Mouse (Mus musculus): ENCODE measurements at regions not wholly inside any gene's neighbourhood (a gene's known extent, or its start where the extent isn't known, plus 50 kb on each side); places are given as distances from the start of the nearest gene placed in this dataset.
A peak's percentile ranks its signal among the peaks of the same experiment; 100 is the strongest.

DNA sequence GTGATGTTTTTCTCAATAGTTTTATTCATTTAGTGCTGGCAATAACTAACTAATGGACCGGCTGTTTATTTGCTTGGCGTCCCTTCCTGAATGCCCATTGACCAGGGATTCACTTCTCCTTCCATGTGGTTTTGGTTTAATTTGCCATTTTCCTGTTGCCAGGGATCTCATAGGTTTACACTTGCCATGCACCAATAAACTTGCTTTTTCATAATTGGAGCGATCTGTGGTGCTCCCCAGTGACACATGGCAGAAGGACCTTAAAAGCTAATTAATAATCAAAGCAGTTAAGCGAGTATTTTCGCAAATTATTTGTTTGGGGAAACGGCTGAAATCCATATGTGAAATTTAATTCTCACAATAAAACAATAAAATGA, 245.2 kb upstream of the Itga1 start:
- TF ChIP-seq POLR2AphosphoS5 (IDR thresholded peaks at IDR 0.05; ENCODE audit: insufficient replicate concordance, low read depth, low read length) (no peak), GATA1 (IDR thresholded peaks at IDR 0.05; ENCODE audit: borderline replicate concordance, low read length) (no peak), CTCF (IDR thresholded peaks at IDR 0.05; ENCODE audit: low read depth, low read length) (no peak), TAL1 (conservative IDR thresholded peaks at IDR 0.05; ENCODE audit: low read depth, low read length) (no peak)
- no peak for ATAC-seq (ENCODE audit: extremely low read depth, insufficient number of reproducible peaks, low FRiP score, poor library complexity, severe bottlenecking)
- no peaks in the 10 kb centered on the region for H3K36me3 ChIP-seq (replicated peaks)
- H3K9me3 ChIP-seq (replicated peaks), result 0 out of 2 replicates have a peak, but pooled peaks cover 3% of the 10 kb centered on the region
- no peak for DNase-seq (ENCODE audit: low spot score)
- H3K27me3 ChIP-seq (ENCODE audit: insufficient read depth, low read length), result no peaks in the 10 kb centered on the region
- no peak overlapping the region for H3K4me3 ChIP-seq (ENCODE audit: low read depth, low read length)
- no peaks in the 10 kb centered on the region for H3K4me1 ChIP-seq (ENCODE audit: insufficient read depth, low read depth, low read length)

DNA sequence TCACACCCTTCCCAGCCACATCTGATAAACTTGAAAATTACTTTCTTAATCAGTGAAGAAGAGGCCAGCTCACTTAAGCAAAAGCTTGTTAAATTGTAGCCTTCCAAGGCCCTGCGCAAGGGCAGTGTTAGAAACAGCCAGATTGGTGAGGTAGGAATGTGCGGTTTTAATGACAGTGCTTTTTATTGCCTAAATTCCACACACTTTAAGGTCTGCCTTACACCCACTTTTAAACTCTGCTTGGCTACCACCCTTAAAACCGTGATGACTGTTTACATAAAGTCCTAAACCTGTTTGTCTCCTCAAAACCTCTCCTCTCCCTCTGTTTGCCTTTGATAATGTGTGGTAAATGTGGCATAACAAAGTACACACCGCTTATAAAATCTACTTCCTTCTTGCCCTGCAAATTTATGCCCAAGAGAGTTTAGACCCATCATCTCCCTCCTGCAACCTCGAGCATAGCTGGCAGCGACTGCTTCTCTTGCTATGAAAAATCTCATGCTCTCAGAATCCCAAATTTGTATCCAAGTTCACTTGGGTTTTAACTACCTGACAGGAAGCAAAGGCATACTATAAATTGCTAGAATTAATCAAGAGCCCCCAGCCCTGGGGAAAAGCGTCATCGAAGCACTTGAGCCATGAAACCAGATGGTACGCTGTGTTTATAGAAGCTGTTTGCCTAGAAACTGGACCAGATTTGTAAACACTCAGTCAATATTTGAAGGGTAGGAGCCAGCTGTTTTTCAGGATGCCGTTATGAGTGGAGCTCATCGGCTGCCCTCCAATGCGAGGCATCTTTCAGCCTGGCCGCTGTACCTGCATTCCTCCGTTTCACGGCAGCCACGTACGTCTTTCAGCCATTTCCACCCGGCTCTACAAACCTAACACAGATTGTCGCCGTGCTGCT, 244.6 kb upstream of the Itga1 start:
- Histone ChIP-seq H3K4me1 (ENCODE audit: insufficient read depth, low read depth, low read length) (no peaks in the 10 kb centered on the region), H3K27me3 (ENCODE audit: insufficient read depth, low read length) (no peaks in the 10 kb centered on the region), H3K4me3 (ENCODE audit: low read depth, low read length) (no peak overlapping the region), H3K36me3 (replicated peaks) (no peaks in the 10 kb centered on the region), H3K9me3 (replicated peaks) (0 out of 2 replicates have a peak, but pooled peaks cover 3% of the 10 kb centered on the region)
- TF ChIP-seq CTCF (IDR thresholded peaks at IDR 0.05; ENCODE audit: low read depth, low read length) (no peak), POLR2AphosphoS5 (IDR thresholded peaks at IDR 0.05; ENCODE audit: insufficient replicate concordance, low read depth, low read length) (no peak), GATA1 (IDR thresholded peaks at IDR 0.05; ENCODE audit: borderline replicate concordance, low read length) (no peak), GATA2 (IDR thresholded peaks at IDR 0.05; ENCODE audit: borderline replicate concordance, low read depth, low read length) (no peak), TAL1 (conservative IDR thresholded peaks at IDR 0.05; ENCODE audit: low read depth, low read length) (no peak)
- no peak for ATAC-seq (ENCODE audit: extremely low read depth, insufficient number of reproducible peaks, low FRiP score, poor library complexity, severe bottlenecking)
- DNase-seq (ENCODE audit: low spot score), result no peak

DNA sequence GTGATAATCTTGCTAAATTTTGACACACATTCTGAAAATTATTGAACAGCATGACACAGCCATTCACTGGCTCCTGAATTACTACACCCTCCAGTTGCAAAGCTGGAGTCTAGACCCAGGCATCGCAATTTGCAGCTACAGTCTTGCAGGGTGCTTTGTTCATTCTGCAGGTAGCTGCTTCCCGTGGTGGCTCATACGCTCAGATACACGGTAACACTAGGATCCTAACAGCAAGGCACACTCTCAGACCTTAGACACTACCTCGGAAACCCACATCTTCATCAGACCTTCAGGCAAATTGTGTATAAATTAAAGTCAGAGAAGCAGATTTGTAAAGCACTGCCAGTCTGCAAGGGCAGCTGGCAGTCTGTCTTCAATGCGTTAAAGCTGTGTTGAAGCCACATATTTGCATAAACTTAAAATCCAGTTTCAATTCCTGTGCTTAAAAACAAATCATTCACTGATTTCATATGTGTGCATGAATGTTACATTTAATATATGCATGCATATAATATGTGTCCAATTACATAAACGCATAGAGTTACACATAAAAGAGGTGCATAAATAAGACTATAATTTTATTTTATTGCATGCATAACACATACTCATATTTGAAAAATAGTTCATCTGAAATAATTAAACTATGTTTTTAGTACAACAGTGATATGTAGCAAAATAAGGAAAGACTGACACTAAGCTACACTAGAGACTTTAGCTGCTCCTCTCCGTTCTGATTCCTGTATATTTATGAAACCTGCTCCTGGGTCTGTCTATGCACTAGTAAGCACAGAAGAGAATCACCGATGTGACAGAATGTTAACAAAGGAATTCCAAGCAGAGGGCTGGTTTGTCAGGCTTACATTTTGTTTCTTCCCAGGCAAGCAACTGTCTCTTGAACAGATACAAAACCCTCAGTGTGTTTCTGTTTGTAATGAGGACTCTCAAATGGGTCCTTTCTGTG, 227.5 kb upstream of the Itga1 start:
- no peaks in the 10 kb centered on the region for H3K4me1 ChIP-seq (ENCODE audit: insufficient read depth, low read depth, low read length)
- H3K36me3 ChIP-seq (replicated peaks), result no peaks in the 10 kb centered on the region
- H3K9me3 ChIP-seq (replicated peaks), result peaks cover 10% of the 10 kb centered on the region
- H3K27me3 ChIP-seq (ENCODE audit: insufficient read depth, low read length), result no peaks in the 10 kb centered on the region
- H3K4me3 ChIP-seq (ENCODE audit: low read depth, low read length), result no peak overlapping the region
- DNase-seq (ENCODE audit: low spot score), result no peak
- ATAC-seq (ENCODE audit: extremely low read depth, insufficient number of reproducible peaks, low FRiP score, poor library complexity, severe bottlenecking), result no peak
- TF ChIP-seq CTCF (IDR thresholded peaks at IDR 0.05; ENCODE audit: low read depth, low read length) (no peak), GATA2 (IDR thresholded peaks at IDR 0.05; ENCODE audit: borderline replicate concordance, low read depth, low read length) (no peak), POLR2AphosphoS5 (IDR thresholded peaks at IDR 0.05; ENCODE audit: insufficient replicate concordance, low read depth, low read length) (no peak), GATA1 (IDR thresholded peaks at IDR 0.05; ENCODE audit: borderline replicate concordance, low read length) (no peak), TAL1 (conservative IDR thresholded peaks at IDR 0.05; ENCODE audit: low read depth, low read length) (no peak)

DNA sequence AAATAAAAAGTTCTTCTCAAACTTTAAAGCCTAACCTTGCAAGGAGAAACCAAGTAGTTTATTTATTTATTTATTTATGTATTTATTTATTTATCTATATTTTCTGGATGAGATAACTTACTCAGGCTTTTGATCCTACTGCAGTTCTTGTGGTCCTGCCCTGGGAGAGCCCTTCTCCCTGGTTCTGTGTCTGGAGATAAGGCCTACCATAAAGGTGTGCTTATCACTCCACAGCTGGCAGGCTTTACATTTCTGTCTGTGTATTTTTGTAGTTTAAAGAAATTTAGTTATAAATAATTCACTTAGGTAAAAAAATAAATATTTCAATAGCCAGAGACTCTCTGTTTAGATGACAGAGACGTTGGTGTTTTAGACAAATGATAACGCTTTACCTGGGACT, 224.5 kb upstream of the Itga1 start:
- ATAC-seq (ENCODE audit: extremely low read depth, insufficient number of reproducible peaks, low FRiP score, poor library complexity, severe bottlenecking), result peak; percentile 45; the same call in 1 of the 2 replicates
- Histone ChIP-seq H3K36me3 (replicated peaks) (no peaks in the 10 kb centered on the region), H3K4me1 (ENCODE audit: insufficient read depth, low read depth, low read length) (no peaks in the 10 kb centered on the region), H3K27me3 (ENCODE audit: insufficient read depth, low read length) (no peaks in the 10 kb centered on the region), H3K4me3 (ENCODE audit: low read depth, low read length) (no peak overlapping the region), H3K9me3 (replicated peaks) (peaks cover 5% of the 10 kb centered on the region)
- DNase-seq (ENCODE audit: low spot score), result no peak
- TF ChIP-seq GATA1 (IDR thresholded peaks at IDR 0.05; ENCODE audit: borderline replicate concordance, low read length), result no peak
- no peak for TF ChIP-seq GATA2 (IDR thresholded peaks at IDR 0.05; ENCODE audit: borderline replicate concordance, low read depth, low read length)
- TF ChIP-seq TAL1 (conservative IDR thresholded peaks at IDR 0.05; ENCODE audit: low read depth, low read length), result no peak
- no peak for TF ChIP-seq CTCF (IDR thresholded peaks at IDR 0.05; ENCODE audit: low read depth, low read length)
- TF ChIP-seq POLR2AphosphoS5 (IDR thresholded peaks at IDR 0.05; ENCODE audit: insufficient replicate concordance, low read depth, low read length), result no peak

DNA sequence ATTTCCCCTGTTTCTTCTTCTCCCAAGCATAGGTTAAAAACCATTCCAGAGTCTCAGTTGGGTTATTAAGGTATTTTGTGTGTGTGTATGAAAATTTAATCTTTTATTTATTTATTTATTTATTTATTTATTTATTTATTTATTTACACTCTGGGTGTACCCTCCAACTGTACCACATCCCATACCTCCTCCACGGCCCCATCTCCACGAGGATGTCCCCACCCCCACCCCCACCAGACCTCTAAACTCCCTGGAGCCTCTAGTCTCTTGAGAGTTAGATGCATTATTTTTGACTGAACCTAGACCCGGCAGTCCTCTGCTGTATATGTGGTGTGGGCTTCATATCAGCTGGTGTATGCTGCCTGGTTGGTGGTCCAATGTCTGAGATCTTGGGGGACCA, 214.9 kb upstream of the Itga1 start:
- no peaks in the 10 kb centered on the region for H3K27me3 ChIP-seq (ENCODE audit: insufficient read depth, low read length)
- ATAC-seq (ENCODE audit: extremely low read depth, insufficient number of reproducible peaks, low FRiP score, poor library complexity, severe bottlenecking) (no peak), DNase-seq (ENCODE audit: low spot score) (no peak)
- no peaks in the 10 kb centered on the region for H3K4me1 ChIP-seq (ENCODE audit: insufficient read depth, low read depth, low read length)
- TF ChIP-seq GATA1 (IDR thresholded peaks at IDR 0.05; ENCODE audit: borderline replicate concordance, low read length) (no peak), GATA2 (IDR thresholded peaks at IDR 0.05; ENCODE audit: borderline replicate concordance, low read depth, low read length) (no peak), POLR2AphosphoS5 (IDR thresholded peaks at IDR 0.05; ENCODE audit: insufficient replicate concordance, low read depth, low read length) (no peak), CTCF (IDR thresholded peaks at IDR 0.05; ENCODE audit: low read depth, low read length) (no peak)
- H3K36me3 ChIP-seq (replicated peaks), result no peaks in the 10 kb centered on the region
- no peaks in the 10 kb centered on the region for H3K9me3 ChIP-seq (replicated peaks)
- no peak overlapping the region for H3K4me3 ChIP-seq (ENCODE audit: low read depth, low read length)

DNA sequence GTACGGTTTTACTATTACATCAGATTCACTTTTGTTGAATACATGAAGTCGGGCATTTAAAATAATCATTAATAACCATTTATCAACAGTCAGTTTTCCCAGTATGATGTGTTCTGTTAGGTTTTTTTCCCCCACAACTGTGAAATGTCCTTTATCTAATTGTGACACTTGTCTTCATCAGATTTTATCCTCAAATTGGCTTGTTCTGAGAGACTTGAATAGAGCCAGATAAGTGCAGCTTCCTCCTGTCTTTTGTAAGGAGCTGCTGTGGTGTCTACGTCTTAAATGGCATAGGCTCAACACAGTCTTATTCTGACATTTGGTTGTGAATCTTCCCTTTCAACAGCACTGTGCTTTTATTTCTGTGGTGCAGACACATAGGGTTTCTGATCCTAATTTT, 206.8 kb upstream of the Itga1 start:
- DNase-seq (ENCODE audit: low spot score), result no peak
- peaks cover 5% of the 10 kb centered on the region; the same call in 1 of the 2 replicates for H3K4me1 ChIP-seq (ENCODE audit: insufficient read depth, low read depth, low read length)

More for the DNA sequence above, 206.8 kb upstream of the Itga1 start:
- TF ChIP-seq CTCF (IDR thresholded peaks at IDR 0.05; ENCODE audit: low read depth, low read length), result no peak
- TF ChIP-seq POLR2AphosphoS5 (IDR thresholded peaks at IDR 0.05; ENCODE audit: insufficient replicate concordance, low read depth, low read length), result no peak
- TF ChIP-seq TAL1 (conservative IDR thresholded peaks at IDR 0.05; ENCODE audit: low read depth, low read length), result no peak
- no peak for TF ChIP-seq GATA1 (IDR thresholded peaks at IDR 0.05; ENCODE audit: borderline replicate concordance, low read length)
- no peak for TF ChIP-seq GATA2 (IDR thresholded peaks at IDR 0.05; ENCODE audit: borderline replicate concordance, low read depth, low read length)
- no peaks in the 10 kb centered on the region for H3K27me3 ChIP-seq (ENCODE audit: insufficient read depth, low read length)
- ATAC-seq (ENCODE audit: extremely low read depth, insufficient number of reproducible peaks, low FRiP score, poor library complexity, severe bottlenecking), result peak; percentile 65
- no peaks in the 10 kb centered on the region for H3K36me3 ChIP-seq (replicated peaks)
- H3K9me3 ChIP-seq (replicated peaks), result no peaks in the 10 kb centered on the region
- no peak overlapping the region for H3K4me3 ChIP-seq (ENCODE audit: low read depth, low read length)

Data from G1E (cell line).